Mouse (Mus musculus) left cerebral cortex, adult 9 months (tissue): ENCODE measurements around the gene Dupd1.
"Not testable (repeated sequence)": the region's sequence is repeated elsewhere in the genome, so short reads cannot be mapped to it uniquely, and the experiment has no call there.

Source experiments
- DNase-seq, 2 experiments: peaks; one replicate each; pipeline ENCODE4 v3.0.0; 2022; ENCODE audit warnings: low spot score in 2 of 2

The Dupd1 gene

DNA sequence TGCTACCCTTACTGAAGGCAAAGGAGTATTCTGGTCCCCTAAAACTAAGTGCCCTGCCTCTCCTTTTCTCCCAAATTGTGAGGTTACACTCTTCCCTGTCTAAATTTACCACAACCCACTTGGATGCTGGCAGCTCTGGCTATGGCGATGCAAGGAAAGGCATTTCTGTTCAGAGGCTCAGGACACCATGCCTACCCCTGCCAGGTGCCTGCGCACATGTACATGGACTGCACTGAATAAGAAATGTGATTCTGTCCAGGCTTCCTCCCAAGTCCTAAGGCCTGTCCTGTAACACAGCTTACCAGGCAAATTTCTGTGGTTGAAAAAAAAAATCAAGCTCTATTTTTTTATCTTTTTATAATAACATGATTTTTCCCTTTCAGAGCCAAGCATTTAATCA is 38.2 kb downstream of the Dupd1 start:
- no peak for DNase-seq

DNA sequence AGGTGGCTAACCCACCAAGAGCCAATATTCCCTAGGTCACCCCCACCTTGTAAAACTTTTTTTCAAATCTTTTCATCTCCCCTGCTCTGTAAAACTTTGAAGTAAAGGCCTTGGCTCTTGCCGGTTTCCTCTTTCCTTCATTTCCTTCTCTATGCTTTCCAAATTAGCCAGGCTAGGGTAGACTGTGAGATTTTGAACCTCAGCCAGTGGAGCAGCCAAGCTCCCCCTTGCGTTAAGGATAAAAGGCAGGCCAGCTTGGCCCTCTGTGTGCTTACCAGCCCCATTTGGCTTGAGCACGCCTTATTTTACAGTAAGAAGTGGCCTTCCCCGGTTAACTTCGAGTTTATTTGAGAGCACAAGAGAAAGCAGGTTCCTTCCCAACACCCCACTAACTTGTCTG is 39.9 kb downstream of the Dupd1 start:
- no peak for DNase-seq

DNA sequence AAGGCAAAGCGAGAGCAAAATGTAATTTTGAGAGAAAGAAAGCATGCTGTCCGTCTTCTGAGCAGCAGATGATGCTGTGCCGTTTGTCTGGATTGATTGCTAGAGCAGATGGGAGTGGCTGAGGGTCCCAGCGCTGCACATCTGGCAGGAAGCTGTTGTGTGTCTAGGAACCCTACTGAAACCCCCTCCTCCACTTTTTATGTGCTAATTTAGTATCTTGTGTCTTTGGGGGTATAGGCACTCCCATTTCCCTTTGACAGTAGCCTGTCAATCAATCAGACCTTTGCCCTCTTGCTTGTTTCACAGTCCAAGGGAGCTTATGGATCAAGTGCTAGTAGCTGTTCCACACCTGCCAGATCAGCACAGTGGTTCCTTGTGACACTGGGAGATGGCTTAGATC is 41.3 kb downstream of the Dupd1 start:
- no peak for DNase-seq

DNA sequence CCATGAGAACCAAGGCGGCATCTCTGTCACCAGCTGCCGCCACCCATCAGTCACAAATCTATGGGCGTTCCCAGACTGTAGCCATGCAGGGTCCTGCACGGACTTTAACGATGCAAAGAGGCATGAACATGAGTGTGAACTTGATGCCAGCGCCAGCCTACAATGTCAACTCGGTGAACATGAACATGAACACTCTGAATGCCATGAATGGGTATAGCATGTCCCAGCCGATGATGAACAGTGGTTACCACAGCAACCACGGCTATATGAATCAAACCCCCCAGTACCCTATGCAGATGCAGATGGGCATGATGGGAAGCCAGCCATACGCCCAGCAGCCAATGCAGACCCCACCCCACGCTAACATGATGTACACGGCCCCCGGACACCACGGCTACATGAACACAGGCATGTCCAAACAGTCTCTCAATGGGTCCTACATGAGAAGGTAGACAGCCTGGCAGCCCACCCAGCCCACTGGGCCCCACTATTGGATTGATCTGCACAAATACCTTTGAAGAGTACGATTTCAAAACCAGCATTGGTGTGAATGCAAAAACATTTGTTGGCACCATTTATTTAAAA is 43.9 kb downstream of the Dupd1 start:
- not testable (repeated sequence) for DNase-seq

DNA sequence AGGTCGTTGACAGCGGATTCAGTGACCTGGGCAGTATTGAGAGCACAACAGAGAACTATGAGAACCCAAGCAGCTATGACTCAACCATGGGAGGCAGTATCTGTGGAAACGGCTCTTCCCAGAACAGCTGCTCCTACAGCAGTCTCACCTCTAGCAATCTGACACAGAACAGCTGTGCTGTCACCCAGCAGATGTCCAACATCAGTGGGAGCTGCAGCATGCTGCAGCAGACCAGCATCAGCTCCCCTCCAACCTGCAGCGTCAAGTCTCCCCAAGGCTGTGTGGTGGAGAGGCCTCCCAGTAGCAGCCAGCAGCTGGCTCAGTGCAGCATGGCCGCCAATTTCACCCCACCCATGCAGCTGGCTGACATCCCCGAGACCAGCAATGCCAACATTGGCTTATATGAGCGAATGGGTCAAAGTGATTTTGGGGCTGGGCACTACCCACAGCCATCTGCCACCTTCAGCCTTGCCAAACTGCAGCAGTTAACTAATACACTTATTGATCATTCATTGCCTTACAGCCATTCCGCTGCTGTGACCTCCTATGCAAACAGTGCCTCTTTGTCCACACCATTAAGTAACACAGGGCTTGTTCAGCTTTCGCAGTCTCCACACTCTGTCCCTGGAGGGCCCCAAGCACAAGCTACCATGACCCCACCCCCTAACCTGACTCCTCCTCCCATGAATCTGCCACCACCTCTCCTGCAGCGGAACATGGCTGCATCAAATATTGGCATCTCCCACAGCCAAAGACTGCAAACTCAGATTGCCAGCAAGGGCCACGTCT is 44.5 kb downstream of the Dupd1 start:
- no peak for DNase-seq

DNA sequence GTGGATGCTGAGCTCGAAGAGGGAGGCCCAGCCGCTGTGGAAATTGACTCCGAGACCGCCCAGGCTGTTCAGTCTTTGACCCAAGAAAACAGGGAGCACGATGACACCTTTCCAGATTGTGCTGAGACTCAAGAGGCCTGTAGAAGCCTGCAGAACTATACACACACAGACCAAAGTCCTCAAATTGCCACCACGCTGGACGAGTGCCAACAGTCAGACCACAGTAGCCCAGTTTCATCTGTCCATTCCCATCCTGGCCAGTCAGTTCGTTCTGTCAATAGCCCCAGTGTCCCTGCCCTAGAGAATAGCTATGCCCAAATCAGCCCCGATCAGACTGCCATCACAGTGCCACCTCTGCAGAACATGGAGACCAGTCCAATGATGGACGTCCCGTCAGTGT is 45.2 kb downstream of the Dupd1 start:
- DNase-seq: no peak

DNA sequence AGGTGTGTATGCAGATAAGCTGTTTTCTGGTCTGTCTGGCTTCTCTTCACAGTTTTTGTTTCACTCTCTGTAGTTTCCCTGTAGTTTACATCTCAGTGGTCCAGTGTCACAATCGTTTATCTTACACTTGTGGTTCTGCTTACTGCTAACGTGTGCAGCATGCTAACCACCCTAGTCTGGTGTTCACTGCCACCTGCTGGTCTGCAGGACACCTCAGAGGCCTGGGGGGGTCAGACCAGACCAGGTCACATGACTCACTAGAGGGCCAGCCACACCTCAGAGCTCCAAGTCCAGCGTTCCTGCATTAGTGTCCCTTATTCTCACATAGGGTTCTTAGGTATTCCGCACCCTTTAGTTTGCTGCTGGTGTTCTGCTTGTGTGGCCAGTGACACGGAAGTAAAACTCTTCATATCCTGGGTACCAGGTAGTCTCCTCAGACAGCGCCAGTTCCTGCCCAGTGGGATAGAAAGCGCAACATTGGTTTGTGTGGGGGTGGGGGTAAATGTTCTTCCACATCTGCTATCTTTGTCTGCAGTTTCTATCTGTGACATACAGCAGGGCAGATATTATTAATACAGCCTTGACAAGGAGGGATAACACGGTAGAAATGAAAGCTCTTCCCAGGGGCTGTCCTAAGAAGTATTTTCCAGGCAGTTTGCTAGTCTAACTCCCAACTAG is 51.8 kb downstream of the Dupd1 start:
- DNase-seq: no peak

DNA sequence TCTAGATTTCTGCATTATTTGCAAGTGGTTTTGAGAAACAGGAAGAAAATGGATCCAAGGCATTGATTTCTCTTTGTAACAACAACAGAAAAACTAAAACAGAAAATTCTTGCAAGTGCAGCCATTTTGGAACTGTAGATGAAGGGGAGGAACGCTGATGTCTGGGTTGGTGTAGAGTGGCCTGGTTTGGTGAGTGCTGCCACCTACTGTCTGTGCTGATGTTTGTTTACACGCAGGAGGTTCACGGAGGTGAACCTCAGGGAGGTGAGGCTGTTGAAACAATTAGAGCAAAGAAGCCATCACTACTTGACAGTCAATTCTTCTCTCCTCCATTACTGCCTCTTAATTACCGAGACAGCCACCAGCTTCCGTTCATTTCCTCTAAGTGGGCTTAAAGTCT is 54.7 kb downstream of the Dupd1 start:
- peak in 1 of 2 experiments; percentile 74 for DNase-seq

DNA sequence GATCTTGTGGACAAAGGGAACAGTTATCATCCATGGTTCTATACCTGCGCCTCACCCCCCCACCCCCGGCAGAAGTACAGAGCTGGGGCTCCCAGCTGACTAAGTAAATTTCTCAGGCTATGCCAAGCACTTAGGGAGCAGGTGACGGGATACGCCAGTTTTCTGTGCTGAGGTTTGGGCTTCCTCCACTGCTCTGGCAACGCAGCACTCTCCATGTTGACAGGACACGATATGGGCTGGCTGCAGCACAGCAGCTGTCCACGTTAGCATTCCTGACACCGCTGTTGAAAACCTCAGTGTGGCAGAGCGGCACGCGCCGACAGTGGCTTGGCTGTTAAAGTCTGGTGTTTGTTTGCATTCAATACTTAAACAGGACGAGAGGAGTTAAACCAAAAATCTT is 55.2 kb downstream of the Dupd1 start:
- DNase-seq: no peak

DNA sequence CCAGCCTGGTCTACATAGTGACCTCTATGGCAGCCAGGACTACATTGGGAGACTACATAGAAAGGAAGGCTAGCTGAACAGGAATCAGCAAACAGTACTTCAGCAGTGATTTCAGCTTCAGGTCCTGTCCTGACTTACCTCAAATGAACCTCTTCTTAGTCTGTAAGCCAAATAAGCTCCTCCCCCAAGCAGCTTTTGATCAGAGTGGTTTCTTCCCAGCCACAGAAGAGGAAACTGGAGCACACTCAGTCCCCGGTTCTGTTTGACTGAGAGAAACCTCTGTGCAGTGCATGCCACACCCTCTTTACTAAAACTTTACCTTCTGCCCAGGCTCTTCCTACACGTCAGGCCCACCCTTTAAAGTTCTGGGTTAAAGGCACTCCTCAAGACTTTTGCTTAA is 60.6 kb downstream of the Dupd1 start:
- DNase-seq: no peak

DNA sequence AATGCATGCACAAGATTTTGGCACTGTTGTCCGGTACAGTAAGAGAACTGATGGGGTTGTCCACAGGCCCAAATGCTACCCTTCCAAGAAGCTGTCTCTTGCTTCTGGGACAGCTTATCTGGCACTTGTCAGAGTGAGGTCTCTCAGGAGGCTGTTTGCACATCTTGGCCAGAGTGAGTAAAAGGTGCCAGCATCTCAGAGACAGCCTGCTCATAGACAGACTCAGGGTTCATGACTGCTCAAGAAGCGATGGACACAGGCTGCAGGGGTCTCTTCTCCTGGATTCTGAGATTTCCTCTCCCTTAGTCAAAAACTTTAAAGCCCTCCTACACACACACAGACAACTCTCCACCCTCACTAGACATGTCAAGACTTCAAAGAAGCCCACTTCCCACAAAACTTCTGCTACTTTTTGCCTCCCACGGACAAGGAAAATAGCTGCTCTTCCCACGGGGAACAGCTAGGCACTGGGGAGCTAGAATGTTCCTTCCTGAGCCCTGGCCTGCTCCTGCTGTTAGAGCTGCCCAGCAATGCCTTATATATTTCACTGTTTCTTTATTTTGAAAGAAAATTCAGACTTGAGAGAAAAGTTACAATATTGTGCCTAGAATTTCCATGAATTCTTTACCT is 73.5 kb downstream of the Dupd1 start:
- DNase-seq: peak in 1 of 2 experiments; percentile 52

DNA sequence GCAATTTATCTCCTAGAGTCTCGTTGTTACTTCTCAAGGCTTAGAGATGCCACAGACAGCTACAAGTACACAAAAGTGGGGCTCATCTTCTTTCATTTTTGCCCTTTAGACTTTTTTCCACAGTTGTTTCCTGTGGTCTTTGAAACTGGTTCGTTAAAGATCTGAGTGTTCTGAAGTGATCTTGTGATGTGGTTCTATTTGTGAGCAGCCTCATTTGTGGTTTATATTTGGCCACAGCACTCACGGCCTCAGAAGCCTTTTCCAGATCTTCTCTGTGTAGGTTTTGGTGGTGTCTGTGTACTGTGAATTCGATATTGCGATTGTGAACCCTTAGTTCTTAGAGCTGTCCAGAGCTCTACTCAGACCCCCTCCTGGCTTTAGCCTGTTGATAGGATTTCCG is 77.8 kb downstream of the Dupd1 start:
- no peak for DNase-seq

DNA sequence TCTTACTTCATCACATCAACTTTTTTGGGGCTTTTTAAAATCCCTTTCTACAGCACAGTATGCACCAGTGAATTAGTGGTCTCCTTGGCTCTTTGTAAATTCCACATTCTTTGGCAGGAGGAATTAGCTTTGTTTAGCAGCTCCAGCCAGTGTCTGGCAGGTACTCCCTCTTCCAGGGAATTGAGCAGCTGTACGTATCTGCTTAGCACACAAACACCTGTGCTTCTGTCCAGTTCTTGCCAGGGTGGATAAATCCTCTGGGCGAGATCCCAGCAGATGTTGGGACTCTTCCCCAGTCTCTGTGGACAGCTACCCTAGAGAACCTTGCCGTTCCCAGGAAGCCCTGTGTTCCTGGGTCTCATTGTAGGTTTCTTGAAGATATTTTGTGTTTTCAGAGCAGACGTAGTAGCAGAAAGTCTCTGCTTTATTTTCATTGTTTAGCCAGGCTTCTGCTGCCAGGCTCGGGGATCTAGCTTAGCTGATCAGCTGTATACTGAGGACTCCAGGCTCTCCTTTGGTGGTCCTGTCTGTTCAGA is 82.6 kb downstream of the Dupd1 start:
- DNase-seq: no peak
